Mouse (Mus musculus) frontal cortex, postnatal 25 days (tissue): Measurements from ENCODE around the gene Sorbs1.

ENCODE experiments used
- DNase-seq, 2 experiments: peaks; one replicate each; pipeline ENCODE4 v3.0.0; 2022; ENCODE audit warnings: low spot score in 2 of 2

Sorbs1 gene

DNA sequence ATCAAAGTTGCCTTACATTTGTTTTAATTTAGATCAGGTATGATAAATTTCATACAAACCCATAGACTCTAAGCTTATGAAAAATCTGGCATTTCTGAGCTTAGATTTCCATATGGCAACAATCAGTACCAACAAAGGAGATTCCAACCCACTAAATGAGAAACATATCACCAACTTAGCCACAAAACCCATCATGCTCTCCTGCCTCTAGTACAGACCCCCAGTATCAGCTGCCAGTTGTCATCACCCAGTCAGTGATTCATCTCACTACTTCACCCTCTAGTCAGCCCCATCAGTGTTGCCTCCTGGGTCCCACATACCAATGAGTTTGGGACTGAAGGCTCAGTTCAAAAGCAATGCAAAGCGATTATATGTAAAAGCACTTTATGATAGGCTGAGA, 254.1 kb downstream of the Sorbs1 start:
- DNase-seq: no peak

DNA sequence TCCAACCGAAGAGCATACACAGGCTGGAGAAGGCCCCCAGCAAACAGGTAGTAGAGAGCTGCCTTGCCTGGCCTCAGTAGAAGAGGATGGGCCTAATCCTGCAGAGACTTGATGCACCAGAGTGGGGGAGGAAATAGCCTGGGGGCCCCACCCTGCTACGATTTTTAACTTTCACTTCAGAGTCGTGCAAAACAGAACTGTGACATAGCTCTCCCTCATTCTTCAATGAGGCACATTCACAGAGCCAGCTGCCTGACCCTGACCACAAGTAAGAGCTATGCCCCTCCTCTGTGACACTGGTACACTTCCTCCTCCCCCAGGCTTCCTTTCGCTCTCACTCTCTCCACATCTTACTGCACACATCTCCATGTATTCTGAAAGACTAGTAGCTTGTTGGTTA, 256.2 kb downstream of the Sorbs1 start:
- DNase-seq: no peak

GRCm38 (mm10) chr19:40256376-40257050, 257.1 kb downstream of the Sorbs1 start:
- DNase-seq: no peak

GRCm38 (mm10) chr19:40255561-40255960, 258.0 kb downstream of the Sorbs1 start:
- no peak for DNase-seq

DNA sequence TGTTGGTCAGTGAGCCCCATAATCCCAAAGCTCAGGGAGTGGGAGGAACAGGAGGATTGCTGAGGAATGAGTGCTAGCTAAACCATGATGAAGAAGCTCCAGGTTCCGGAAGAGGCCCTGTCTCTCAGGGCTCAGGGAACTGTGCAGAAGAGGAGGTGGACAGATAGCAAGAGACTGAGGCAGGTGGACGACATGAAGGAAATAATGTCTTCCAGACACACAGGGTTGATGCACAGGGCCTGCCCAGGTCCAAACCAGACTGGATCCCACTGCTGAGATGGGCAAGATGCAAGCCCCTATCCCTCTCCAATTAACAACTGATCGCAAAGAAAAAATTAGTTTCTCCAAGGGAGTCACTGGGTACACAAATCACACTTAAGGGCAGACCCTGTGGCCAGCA, 258.8 kb downstream of the Sorbs1 start:
- no peak for DNase-seq

DNA sequence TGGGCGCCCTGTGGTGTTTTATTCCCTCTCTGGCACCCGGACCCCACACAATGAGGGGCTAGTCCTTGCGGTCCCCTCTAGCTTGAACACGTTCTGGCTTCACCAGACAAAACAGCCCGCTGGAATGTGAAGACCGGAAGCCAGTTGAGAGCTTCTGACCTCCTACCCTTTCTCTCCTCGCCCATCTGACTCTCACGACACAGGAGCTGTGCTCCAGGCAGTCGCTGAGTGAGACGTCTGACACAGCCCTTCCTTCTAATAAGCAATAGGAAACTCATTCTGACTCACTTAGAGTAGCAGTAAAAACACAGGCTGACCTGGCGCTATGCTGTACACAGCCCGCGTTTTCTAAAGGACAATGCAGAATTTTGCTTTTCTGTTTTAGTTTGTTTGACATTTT, 259.8 kb downstream of the Sorbs1 start:
- no peak for DNase-seq

GRCm38 (mm10) chr19:40251115-40251514, 262.5 kb downstream of the Sorbs1 start:
- no peak for DNase-seq

- DNase-seq: no peak
These were observed 264.2 kb downstream of the Sorbs1 start for GRCm38 (mm10) chr19:40249352-40249751.

- no peak for DNase-seq
These were observed 265.1 kb downstream of the Sorbs1 start for GRCm38 (mm10) chr19:40248476-40248875.

- no peak for DNase-seq
These were observed 266.3 kb downstream of the Sorbs1 start for GRCm38 (mm10) chr19:40247268-40247666.

DNA sequence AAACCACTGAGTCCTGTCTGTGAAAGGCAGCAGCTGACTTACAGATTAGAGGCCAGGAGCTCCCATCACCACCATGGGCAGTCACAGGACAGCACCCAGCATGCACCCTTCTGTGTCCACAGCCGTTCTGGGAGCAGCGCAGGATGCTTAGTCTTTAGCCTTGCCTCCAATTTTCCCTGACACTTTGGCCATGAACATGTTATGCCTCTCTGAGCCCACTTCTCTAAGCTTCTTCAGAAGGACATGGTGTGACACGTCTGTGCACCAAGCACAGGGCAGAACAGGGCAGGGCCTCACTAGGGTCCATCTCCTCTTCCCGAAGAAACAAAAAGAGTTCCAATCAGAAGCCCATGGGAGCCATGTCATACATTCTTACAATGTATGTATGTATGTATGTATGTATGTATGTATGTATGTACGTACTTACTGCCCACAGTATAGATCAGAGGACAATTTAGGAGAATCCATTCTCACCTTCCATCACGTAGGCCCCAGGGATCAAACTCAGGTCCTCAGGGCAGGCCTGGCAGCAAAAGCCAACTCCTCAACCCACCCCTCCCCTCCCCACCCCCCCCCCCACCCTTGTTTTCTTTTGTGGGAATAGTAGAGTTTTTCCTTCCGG, 266.8 kb downstream of the Sorbs1 start:
- no peak for DNase-seq
